Mouse (Mus musculus): ENCODE measurements around the gene Ccdc92b.

The Ccdc92b gene

GRCm38 (mm10) chr11:74611437-74611836 is 8.0 kb upstream of the Ccdc92b start:
- no peak for DNase-seq (ENCODE audit: low read depth, low spot score)

- no peak for DNase-seq (ENCODE audit: low read depth, low spot score)
Observed at GRCm38 (mm10) chr11:74613428-74613827, 6.0 kb upstream of the Ccdc92b start.

- no peak for DNase-seq (ENCODE audit: low read depth, low spot score)
Observed at GRCm38 (mm10) chr11:74615571-74615970, 3.8 kb upstream of the Ccdc92b start.

- no peak for DNase-seq (ENCODE audit: low read depth, low spot score)
Observed at GRCm38 (mm10) chr11:74619956-74620300, 523 bp downstream of the Ccdc92b start.

- no peak for DNase-seq (ENCODE audit: low read depth, low spot score)
Observed at GRCm38 (mm10) chr11:74621974-74622669, 2.7 kb downstream of the Ccdc92b start.

- DNase-seq (ENCODE audit: low read depth, low spot score) = no peak
Observed at GRCm38 (mm10) chr11:74623693-74624092, 4.3 kb downstream of the Ccdc92b start.

- no peak for DNase-seq (ENCODE audit: low read depth, low spot score)
Observed at GRCm38 (mm10) chr11:74625333-74625732, 5.9 kb downstream of the Ccdc92b start.

GRCm38 (mm10) chr11:74627481-74627880 is 8.1 kb downstream of the Ccdc92b start:
- no peak for DNase-seq (ENCODE audit: low read depth, low spot score)

GRCm38 (mm10) chr11:74631880-74632789 is 12.7 kb downstream of the Ccdc92b start:
- no peak for DNase-seq (ENCODE audit: low read depth, low spot score)

GRCm38 (mm10) chr11:74634490-74635275 is 15.3 kb downstream of the Ccdc92b start:
- DNase-seq (ENCODE audit: low read depth, low spot score) = peak; percentile 71

- DNase-seq (ENCODE audit: low read depth, low spot score) = no peak
Observed at GRCm38 (mm10) chr11:74637486-74637885, 18.1 kb downstream of the Ccdc92b start.

GRCm38 (mm10) chr11:74637971-74638790 is 18.8 kb downstream of the Ccdc92b start:
- peak; percentile 51 for DNase-seq (ENCODE audit: low read depth, low spot score)

GRCm38 (mm10) chr11:74638791-74639411 is 19.5 kb downstream of the Ccdc92b start:
- DNase-seq (ENCODE audit: low read depth, low spot score) = no peak

- no peak for DNase-seq (ENCODE audit: low read depth, low spot score)
Observed at GRCm38 (mm10) chr11:74639628-74640027, 20.2 kb downstream of the Ccdc92b start.

- DNase-seq (ENCODE audit: low read depth, low spot score) = no peak
Observed at GRCm38 (mm10) chr11:74647966-74648365, 28.6 kb downstream of the Ccdc92b start.

- DNase-seq (ENCODE audit: low read depth, low spot score) = no peak
Observed at GRCm38 (mm10) chr11:74648676-74649075, 29.3 kb downstream of the Ccdc92b start.

- DNase-seq (ENCODE audit: low read depth, low spot score) = peak; percentile 88
Observed at GRCm38 (mm10) chr11:74649095-74649646, 29.8 kb downstream of the Ccdc92b start, which contains the start of gene Cluh. Gene Cluh (plus strand): TSS chr11:74649495.

GRCm38 (mm10) chr11:74649647-74650551 is 30.5 kb downstream of the Ccdc92b start:
- no peak for DNase-seq (ENCODE audit: low read depth, low spot score)

GRCm38 (mm10) chr11:74650576-74651100 is 31.2 kb downstream of the Ccdc92b start:
- DNase-seq (ENCODE audit: low read depth, low spot score) = no peak

Measured in embryo, embryonic 11.5 days (tissue).